Mouse (Mus musculus): ENCODE measurements around the gene Abi2.

DNA sequence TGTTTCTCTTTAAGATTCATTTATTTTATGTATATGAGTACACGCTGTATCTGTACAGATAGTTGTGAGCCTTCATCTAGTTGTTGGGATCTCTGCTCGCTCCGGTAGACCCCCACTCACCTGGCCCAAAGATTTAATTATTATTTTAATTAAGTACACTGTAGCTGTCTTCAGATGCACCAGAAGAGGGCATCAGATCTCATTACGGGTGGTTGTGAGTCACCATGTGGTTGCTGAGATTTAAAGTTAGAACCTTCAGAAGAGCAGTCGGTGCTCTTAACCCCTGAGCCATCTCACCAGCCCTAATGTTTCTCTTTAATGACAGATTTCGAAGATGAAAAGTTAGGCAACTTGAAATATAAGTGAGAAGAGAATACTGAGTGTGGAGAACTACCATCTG, 120.7 kb downstream of the Abi2 start:
- TF ChIP-seq POLR2A (IDR thresholded peaks at IDR 0.05; ENCODE audit: extremely low read depth, insufficient read depth, low read length) (no peak), CTCF (IDR thresholded peaks at IDR 0.05; ENCODE audit: extremely low read depth, insufficient read depth, low read length) (no peak)
